Mouse (Mus musculus) forebrain, embryonic 13.5 days (tissue): Measurements from ENCODE around the gene Rpgrip1. TPM values are rescaled to one million over a fixed set of nuclear protein-coding genes. Genes with fewer than 3 reads are reported as not detected.
A peak's percentile ranks its signal among the peaks of the same experiment; 100 is the strongest.

Experiments used
- ATAC-seq: fragments of 200-750 bp; cut with Nextera tagmentation; 2 replicates; pipeline ENCODE4 v1.8.0; 2017
- H3K27ac ChIP-seq: fragments of 300-500 bp; sonication (generic); 2 replicates; pipeline ENCODE4 v1.5.1; 2015; ENCODE audit warnings: inconsistent platforms, mild to moderate bottlenecking, moderate library complexity
- H3K27me3 ChIP-seq: fragments of 300-500 bp; sonication (generic); 2 replicates; pipeline ENCODE4 v1.6.1; 2015; ENCODE audit warnings: mild to moderate bottlenecking, inconsistent platforms
- H3K36me3 ChIP-seq: fragments of 300-500 bp; sonication (generic); 2 replicates; pipeline ENCODE4 v1.6.1; 2015; ENCODE audit warnings: mild to moderate bottlenecking, inconsistent platforms; ENCODE audit not compliant: poor library complexity, severe bottlenecking
- H3K4me1 ChIP-seq: fragments of 300-500 bp; sonication (generic); 2 replicates; pipeline ENCODE4 v1.6.1; 2015; ENCODE audit warnings: inconsistent platforms
- H3K4me2 ChIP-seq: fragments of 300-500 bp; sonication (generic); 2 replicates; pipeline ENCODE4 v1.6.1; 2015; ENCODE audit warnings: inconsistent platforms, mild to moderate bottlenecking, moderate library complexity
- H3K4me3 ChIP-seq: fragments of 300-500 bp; sonication (generic); 2 replicates; pipeline ENCODE4 v1.5.1; 2015; ENCODE audit warnings: mild to moderate bottlenecking, inconsistent platforms
- H3K9ac ChIP-seq: fragments of 300-500 bp; sonication (generic); 2 replicates; pipeline ENCODE4 v1.6.1; 2015; ENCODE audit warnings: mild to moderate bottlenecking, inconsistent platforms
- H3K9me3 ChIP-seq: fragments of 300-500 bp; sonication (generic); replicated peaks from 2 replicates; pipeline ENCODE4 v1.6.1; 2016; ENCODE audit warnings: inconsistent platforms
- WGBS: fragments of 180-500 bp; shearing (Covaris S2); methylation state at CpG from one replicate; pipeline ENCODE4 v1.1.7; 2015; 5-methylcytosine and 5-hydroxymethylcytosine counted together
- polyA plus RNA-seq: library from polyadenylated mRNA; unstranded; fragments of >200 nt; fragmentation: Nextera tagmentation; extraction: Ambion mirVana; gene quantifications from 2 replicates; pipeline ENCODE4 v1.2.1, GENCODE M21; 2015

Gene Rpgrip1
- polyA plus RNA-seq, 1 experiment from 2014 or later, result 82.5 TPM

GRCm38 (mm10) chr14:52124636-52125035 lies 14.1 kb downstream of the Rpgrip1 start:
- Histone ChIP-seq H3K9ac (no peak overlapping the region), H3K4me1 (no peaks in the 10 kb centered on the region), H3K9me3 (no peaks in the 10 kb centered on the region), H3K36me3 (no peaks in the 10 kb centered on the region), H3K4me2 (no peak overlapping the region), H3K27ac (no peak overlapping the region), H3K4me3 (no peak overlapping the region), H3K27me3 (no peaks in the 10 kb centered on the region)
- no peak for ATAC-seq
- 93% methylated on average over 3 of the region's 3 CpGs for WGBS

GRCm38 (mm10) chr14:52133584-52133983 lies 23.1 kb downstream of the Rpgrip1 start:
- ATAC-seq, result no peak
- 88% methylated on average over 5 of the region's 5 CpGs for WGBS
- Histone ChIP-seq H3K4me1 (no peaks in the 10 kb centered on the region), H3K9me3 (no peaks in the 10 kb centered on the region), H3K4me2 (no peak overlapping the region), H3K27ac (no peak overlapping the region), H3K27me3 (no peaks in the 10 kb centered on the region), H3K36me3 (no peaks in the 10 kb centered on the region), H3K9ac (no peak overlapping the region), H3K4me3 (no peak overlapping the region)

GRCm38 (mm10) chr14:52140577-52141444 lies 30.3 kb downstream of the Rpgrip1 start:
- Histone ChIP-seq H3K4me2 (no peak overlapping the region), H3K9me3 (no peaks in the 10 kb centered on the region), H3K4me1 (no peaks in the 10 kb centered on the region), H3K36me3 (no peaks in the 10 kb centered on the region), H3K27me3 (no peaks in the 10 kb centered on the region), H3K9ac (no peak overlapping the region), H3K27ac (no peak overlapping the region), H3K4me3 (no peak overlapping the region)
- ATAC-seq, result no peak
- 78% methylated on average over 19 of the region's 19 CpGs for WGBS

- H3K4me3 ChIP-seq, result no peak overlapping the region
- ATAC-seq, result no peak
- WGBS, result 78% methylated on average over 16 of the region's 16 CpGs
Observed at GRCm38 (mm10) chr14:52141445-52142127, 31.1 kb downstream of the Rpgrip1 start.

GRCm38 (mm10) chr14:52144165-52144564 lies 33.7 kb downstream of the Rpgrip1 start:
- H3K9me3 ChIP-seq, result no peaks in the 10 kb centered on the region
- WGBS, result 87% methylated on average over 4 of the region's 4 CpGs
- no peaks in the 10 kb centered on the region for H3K27me3 ChIP-seq
- ATAC-seq, result no peak
- no peak overlapping the region for H3K9ac ChIP-seq
- H3K4me3 ChIP-seq, result no peak overlapping the region
- no peaks in the 10 kb centered on the region for H3K36me3 ChIP-seq
- H3K4me2 ChIP-seq, result no peak overlapping the region
- H3K27ac ChIP-seq, result no peak overlapping the region
- no peaks in the 10 kb centered on the region for H3K4me1 ChIP-seq

More at GRCm38 (mm10) chr14:52141445-52142127, 31.1 kb downstream of the Rpgrip1 start:
- Histone ChIP-seq H3K4me1 (no peaks in the 10 kb centered on the region), H3K4me2 (no peak overlapping the region), H3K9ac (no peak overlapping the region), H3K36me3 (no peaks in the 10 kb centered on the region), H3K27me3 (no peaks in the 10 kb centered on the region), H3K27ac (no peak overlapping the region), H3K9me3 (no peaks in the 10 kb centered on the region)

- H3K27me3 ChIP-seq, result peaks cover 6% of the 10 kb centered on the region; the same call in 1 of the 2 replicates
- no peak for ATAC-seq
- no peak overlapping the region for H3K4me3 ChIP-seq
- H3K36me3 ChIP-seq, result no peaks in the 10 kb centered on the region
- H3K4me2 ChIP-seq, result no peak overlapping the region
- WGBS, result 58% methylated on average over 4 of the region's 4 CpGs
- H3K9me3 ChIP-seq, result no peaks in the 10 kb centered on the region
- H3K9ac ChIP-seq, result no peak overlapping the region
- H3K4me1 ChIP-seq, result no peaks in the 10 kb centered on the region
- H3K27ac ChIP-seq, result no peak overlapping the region
Observed at GRCm38 (mm10) chr14:52146540-52146939, 36.0 kb downstream of the Rpgrip1 start.

GRCm38 (mm10) chr14:52149888-52150287 lies 39.4 kb downstream of the Rpgrip1 start:
- no peaks in the 10 kb centered on the region for H3K36me3 ChIP-seq
- H3K27ac ChIP-seq, result no peak overlapping the region
- WGBS, result 69% methylated on average over 4 of the region's 4 CpGs
- H3K4me2 ChIP-seq, result no peak overlapping the region
- peaks cover 6% of the 10 kb centered on the region; the same call in 1 of the 2 replicates for H3K27me3 ChIP-seq
- no peak overlapping the region for H3K4me3 ChIP-seq
- no peak overlapping the region for H3K9ac ChIP-seq
- H3K9me3 ChIP-seq, result no peaks in the 10 kb centered on the region
- no peak for ATAC-seq
- H3K4me1 ChIP-seq, result peaks cover 14% of the 10 kb centered on the region

- Histone ChIP-seq H3K4me3 (no peak overlapping the region), H3K27ac (no peak overlapping the region), H3K36me3 (no peaks in the 10 kb centered on the region), H3K9me3 (no peaks in the 10 kb centered on the region), H3K9ac (no peak overlapping the region), H3K4me1 (peaks cover 14% of the 10 kb centered on the region), H3K4me2 (peak overlapping the region; percentile 39), H3K27me3 (peaks cover 6% of the 10 kb centered on the region; the same call in 1 of the 2 replicates)
- WGBS, result 19% methylated on average over 7 of the region's 7 CpGs
- peak; percentile 72 for ATAC-seq
Observed at GRCm38 (mm10) chr14:52152179-52152578, 41.7 kb downstream of the Rpgrip1 start.

GRCm38 (mm10) chr14:52152613-52153012 lies 42.1 kb downstream of the Rpgrip1 start:
- ATAC-seq, result peak; percentile 44; the same call in 1 of the 2 replicates
- peak overlapping the region; percentile 39 for H3K4me2 ChIP-seq

GRCm38 (mm10) chr14:52155008-52155407 lies 44.5 kb downstream of the Rpgrip1 start:
- H3K4me3 ChIP-seq, result no peak overlapping the region
- 90% methylated on average over 2 of the region's 2 CpGs for WGBS
- ATAC-seq, result no peak
- H3K27me3 ChIP-seq, result peaks cover 3% of the 10 kb centered on the region; the same call in 1 of the 2 replicates
- no peaks in the 10 kb centered on the region for H3K9me3 ChIP-seq
- no peak overlapping the region for H3K9ac ChIP-seq
- H3K4me2 ChIP-seq, result no peak overlapping the region
- peaks cover 24% of the 10 kb centered on the region for H3K36me3 ChIP-seq
- peaks cover 14% of the 10 kb centered on the region for H3K4me1 ChIP-seq
- H3K27ac ChIP-seq, result no peak overlapping the region

More at GRCm38 (mm10) chr14:52152613-52153012, 42.1 kb downstream of the Rpgrip1 start:
- Histone ChIP-seq H3K36me3 (0 out of 2 replicates have a peak, but pooled peaks cover under 1% of the 10 kb centered on the region), H3K9me3 (no peaks in the 10 kb centered on the region), H3K4me3 (no peak overlapping the region), H3K4me1 (peaks cover 14% of the 10 kb centered on the region), H3K9ac (no peak overlapping the region), H3K27ac (no peak overlapping the region; the same call in 1 of the 2 replicates), H3K27me3 (peaks cover 6% of the 10 kb centered on the region; the same call in 1 of the 2 replicates)
- 16% methylated on average over 3 of the region's 3 CpGs for WGBS

- H3K9ac ChIP-seq, result no peak overlapping the region
- WGBS, result 93% methylated on average over 6 of the region's 6 CpGs
- peaks cover 80% of the 10 kb centered on the region for H3K36me3 ChIP-seq
Observed at GRCm38 (mm10) chr14:52160911-52161310, 50.4 kb downstream of the Rpgrip1 start.

GRCm38 (mm10) chr14:52166571-52166970 lies 56.1 kb downstream of the Rpgrip1 start:
- 96% methylated on average over 2 of the region's 2 CpGs for WGBS
- Histone ChIP-seq H3K9ac (no peak overlapping the region), H3K27ac (no peak overlapping the region), H3K27me3 (no peaks in the 10 kb centered on the region), H3K4me1 (no peaks in the 10 kb centered on the region), H3K9me3 (no peaks in the 10 kb centered on the region), H3K4me3 (no peak overlapping the region), H3K4me2 (no peak overlapping the region), H3K36me3 (peaks cover 82% of the 10 kb centered on the region)
- no peak for ATAC-seq

More at GRCm38 (mm10) chr14:52160911-52161310, 50.4 kb downstream of the Rpgrip1 start:
- no peaks in the 10 kb centered on the region for H3K27me3 ChIP-seq
- H3K4me2 ChIP-seq, result no peak overlapping the region
- no peaks in the 10 kb centered on the region for H3K9me3 ChIP-seq
- no peak for ATAC-seq
- H3K27ac ChIP-seq, result no peak overlapping the region
- no peaks in the 10 kb centered on the region for H3K4me1 ChIP-seq
- no peak overlapping the region for H3K4me3 ChIP-seq
